Mouse (Mus musculus) mouse trophoblast stem cell (cell line): ENCODE results near the gene Tbc1d12.

ENCODE experiments used
- in situ Hi-C, 2 experiments: fragments of 300-500 bp; cut with MseI, MboI; formaldehyde crosslinking; loops; 2 replicates in 1 of 2; 3 replicates in 1 of 2; pipeline ENCODE4 v1.15.1; 2025

Gene Tbc1d12

GRCm38 (mm10) chr19:38914926-38915325 lies 78.5 kb downstream of the Tbc1d12 start:
- in situ Hi-C loops = no loop called here

- in situ Hi-C loops = no loop called here
Measured at GRCm38 (mm10) chr19:38915677-38916076, 79.3 kb downstream of the Tbc1d12 start.

DNA sequence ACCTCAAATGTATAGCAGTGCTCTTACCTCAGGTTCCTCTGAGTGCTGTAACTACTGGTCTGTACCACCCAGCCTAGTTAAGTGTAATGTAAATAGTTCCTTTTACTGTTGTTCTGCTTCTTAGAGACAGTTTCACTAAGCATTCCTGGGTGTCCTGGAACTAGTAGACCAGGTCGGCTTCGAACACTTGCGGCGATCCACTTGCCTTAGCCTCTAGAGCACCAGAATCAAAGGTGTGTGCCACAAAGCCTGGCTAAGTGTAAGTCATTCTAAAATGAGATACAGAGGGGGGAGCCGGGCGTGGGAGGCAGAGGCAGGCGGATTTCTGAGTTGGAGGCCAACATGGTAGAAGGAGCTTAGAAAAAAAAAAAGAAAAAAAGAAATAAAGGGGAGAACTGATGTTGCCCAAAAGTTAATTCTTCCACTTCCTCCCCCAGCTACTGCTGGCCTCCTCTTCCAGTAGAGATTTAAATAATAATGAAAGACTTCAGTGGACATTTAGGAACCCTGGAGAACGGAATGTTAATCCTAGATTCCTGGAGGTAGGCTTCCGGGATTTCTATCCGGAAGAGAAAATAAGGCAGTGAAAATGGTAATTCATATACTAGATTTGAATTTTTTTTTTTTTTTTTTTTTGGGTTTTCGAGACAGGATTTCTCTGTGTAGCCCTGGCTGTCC lies 92.2 kb downstream of the Tbc1d12 start:
- in situ Hi-C loops = no loop called here

GRCm38 (mm10) chr19:38929471-38930251 lies 93.3 kb downstream of the Tbc1d12 start:
- in situ Hi-C loops = no loop called here

DNA sequence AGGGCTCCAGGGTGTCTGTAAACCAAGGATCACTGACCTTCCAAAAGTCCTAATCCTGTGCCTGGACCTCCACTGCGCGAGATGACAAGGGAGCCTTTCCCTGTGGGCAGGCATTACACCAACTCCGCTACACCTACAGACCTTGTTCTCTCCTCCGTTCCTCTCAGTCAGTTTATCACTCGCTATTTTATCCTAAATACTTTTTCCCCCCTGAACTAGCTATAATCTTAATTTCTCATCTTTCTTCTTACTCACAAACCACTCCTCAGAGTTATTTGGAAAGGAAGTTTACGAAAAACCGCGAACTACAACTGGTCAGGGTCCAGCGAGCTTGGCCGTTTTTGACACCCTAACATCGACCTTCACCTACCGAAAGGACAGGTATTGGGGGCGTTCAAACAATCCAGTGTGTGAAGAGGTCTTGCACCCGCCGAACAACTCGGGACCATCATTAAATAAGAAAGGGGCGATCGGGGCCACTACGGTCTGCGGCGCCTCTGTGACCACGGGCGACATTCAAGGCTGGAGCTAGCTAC lies 93.9 kb downstream of the Tbc1d12 start:
- in situ Hi-C loops = no loop called here

- in situ Hi-C loops = no loop called here
Measured at GRCm38 (mm10) chr19:38930788-38931565, 94.6 kb downstream of the Tbc1d12 start, which contains the start of gene Hells. Gene Hells, plus strand, starts transcription at chr19:38930915.

DNA sequence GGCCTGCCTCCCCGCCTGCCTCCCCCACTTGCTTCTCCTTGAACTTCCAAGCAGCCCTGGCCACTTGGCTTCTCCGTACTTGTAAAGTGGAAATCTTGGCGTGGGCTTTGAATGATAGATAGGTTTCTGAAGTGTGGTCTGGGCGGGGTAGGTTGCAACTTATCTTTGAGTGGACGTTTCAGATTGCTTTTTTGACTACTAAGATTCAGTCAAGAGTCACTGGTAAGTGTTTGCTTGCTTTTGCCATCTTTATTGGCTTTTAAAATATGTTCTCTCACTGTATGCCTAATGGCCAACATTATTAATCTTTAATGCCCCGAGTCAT lies 95.1 kb downstream of the Tbc1d12 start:
- in situ Hi-C loops = no loop called here

- in situ Hi-C loops = no loop called here
Measured at GRCm38 (mm10) chr19:38944590-38945307, 108.4 kb downstream of the Tbc1d12 start.
